Mouse (Mus musculus) ES-Bruce4 (cell line): ENCODE results near the gene Fam83d.

Experiments used
- CTCF ChIP-seq: IDR thresholded peaks from one replicate; pipeline ENCODE4 v1.8.1; 2011; ENCODE audit warnings: low read depth, low read length
- POLR2A ChIP-seq: IDR thresholded peaks from one replicate; pipeline ENCODE4 v1.8.1; 2011; ENCODE audit warnings: low read length; ENCODE audit not compliant: insufficient read depth

- TF ChIP-seq CTCF (no peak), POLR2A (no peak)
Observed at GRCm38 (mm10) chr2:158816239-158816638, 48.3 kb downstream of the Fam83d start.
